Mouse (Mus musculus) liver, postnatal 0 days (tissue): Measurements from ENCODE around the gene Rnf222. TPM values are rescaled to one million over a fixed set of nuclear protein-coding genes. Genes with fewer than 3 reads are reported as not detected.

Experiments
- ATAC-seq: fragments of 200-750 bp; cut with Nextera tagmentation; 2 replicates; pipeline ENCODE4 v1.8.0; 2017; ENCODE audit warnings: mild to moderate bottlenecking, moderate library complexity
- DNase-seq: peaks from one replicate; pipeline ENCODE4 v3.0.0-alpha.2; 2016
- H3K27ac ChIP-seq: fragments of 300-500 bp; sonication (generic); 2 replicates; pipeline ENCODE4 v1.5.1; 2014; ENCODE audit warnings: antibody characterized with exemption, moderate library complexity, mild to moderate bottlenecking, low read depth
- H3K27me3 ChIP-seq: fragments of 300-500 bp; sonication (generic); 2 replicates; pipeline ENCODE4 v1.6.1; 2014; ENCODE audit warnings: low read length, control low read depth, mixed read lengths; ENCODE audit not compliant: insufficient read depth
- H3K36me3 ChIP-seq: fragments of 300-500 bp; sonication (generic); replicated peaks from 2 replicates; pipeline ENCODE4 v1.6.1; 2014; ENCODE audit warnings: mild to moderate bottlenecking, control low read depth, low read length, moderate library complexity, mixed read lengths; ENCODE audit not compliant: insufficient read depth
- H3K4me1 ChIP-seq: fragments of 300-500 bp; sonication (generic); 2 replicates; pipeline ENCODE4 v1.6.1; 2014; ENCODE audit warnings: antibody characterized with exemption, mild to moderate bottlenecking, control low read depth; ENCODE audit not compliant: insufficient read depth
- H3K4me2 ChIP-seq: fragments of 300-500 bp; sonication (generic); 2 replicates; pipeline ENCODE4 v1.6.1; 2014; ENCODE audit warnings: low read depth, mild to moderate bottlenecking, low read length, moderate library complexity, mixed read lengths
- H3K4me3 ChIP-seq: fragments of 300-500 bp; sonication (generic); 2 replicates; pipeline ENCODE4 v1.5.1; 2014; ENCODE audit warnings: low read depth, low read length
- H3K9ac ChIP-seq: fragments of 300-500 bp; sonication (generic); replicated peaks from 2 replicates; pipeline ENCODE4 v1.6.1; 2014; ENCODE audit warnings: mild to moderate bottlenecking, moderate library complexity
- H3K9me3 ChIP-seq: fragments of 300-500 bp; sonication (generic); 2 replicates; pipeline ENCODE4 v1.6.1; 2016; ENCODE audit warnings: mild to moderate bottlenecking, control low read depth, low read length, mixed read lengths
- CTCF ChIP-seq: sonication (generic); IDR thresholded peaks from 2 replicates; pipeline ENCODE4 v1.5.1; 2016; ENCODE audit warnings: antibody characterized with exemption, low read depth
- EP300 ChIP-seq: IDR thresholded peaks from 2 replicates; pipeline ENCODE4 v1.6.1; 2016; ENCODE audit warnings: antibody characterized with exemption, low read depth, mild to moderate bottlenecking
- WGBS: fragments of 180-500 bp; shearing (Covaris S2); extraction: QIAGEN DNeasy Blood & Tissue Kit; methylation state at CpG from one replicate; pipeline ENCODE4 v1.1.7; 2014; ENCODE audit not compliant: insufficient replicate concordance; 5-methylcytosine and 5-hydroxymethylcytosine counted together
- polyA plus RNA-seq: library from polyadenylated mRNA; unstranded; fragments of >200 nt; fragmentation: Nextera tagmentation; extraction: Ambion mirVana; gene quantifications from 2 replicates; pipeline ENCODE4 v1.2.1, GENCODE M21; 2015

The Rnf222 gene
- polyA plus RNA-seq, 1 experiment from 2014 or later = 0.07 TPM

- TF ChIP-seq CTCF (no peak), EP300 (no peak)
- Histone ChIP-seq H3K27me3 (no peaks in the 10 kb centered on the region), H3K9ac (no peak overlapping the region), H3K36me3 (peaks cover 23% of the 10 kb centered on the region), H3K4me2 (no peak overlapping the region), H3K4me1 (peaks cover 27% of the 10 kb centered on the region), H3K4me3 (no peak overlapping the region), H3K27ac (no peak overlapping the region), H3K9me3 (no peaks in the 10 kb centered on the region)
- DNase-seq (no peak), ATAC-seq (no peak)
- 74% methylated on average over 8 of the region's 8 CpGs for WGBS
These were observed 11.5 kb downstream of the Rnf222 start for GRCm38 (mm10) chr11:68899815-68900214.

- WGBS = 31% methylated on average over 31 of the region's 31 CpGs
- Histone ChIP-seq H3K4me2 (peak overlapping the region; percentile 78), H3K4me3 (peak overlapping the region; percentile 85), H3K9ac (peak overlapping the region; percentile 59), H3K27me3 (no peaks in the 10 kb centered on the region), H3K4me1 (peaks cover 27% of the 10 kb centered on the region), H3K27ac (no peak overlapping the region), H3K36me3 (peaks cover 32% of the 10 kb centered on the region), H3K9me3 (no peaks in the 10 kb centered on the region)
- DNase-seq (no peak), ATAC-seq (no peak)
- TF ChIP-seq CTCF (no peak), EP300 (no peak)
These were observed 12.4 kb downstream of the Rnf222 start for GRCm38 (mm10) chr11:68900519-68901350.

- H3K4me3 ChIP-seq = peak within 1 kb of the TSS; percentile 85
- peak within 1 kb of the TSS; percentile 92 for H3K27ac ChIP-seq
- DNase-seq = peak; percentile 98
- peak within 1 kb of the TSS; percentile 80 for H3K4me2 ChIP-seq
- H3K36me3 ChIP-seq = peaks cover 39% of the 10 kb centered on the region
- H3K9ac ChIP-seq = peak within 1 kb of the TSS; percentile 98
- TF ChIP-seq CTCF = peak; percentile 100
- TF ChIP-seq EP300 = peak; percentile 93
- peaks cover 25% of the 10 kb centered on the region for H3K4me1 ChIP-seq
- peak; percentile 91 for ATAC-seq
- under 1% methylated on average over 52 of the region's 52 CpGs for WGBS
- no peaks in the 10 kb centered on the region for H3K27me3 ChIP-seq
- no peaks in the 10 kb centered on the region for H3K9me3 ChIP-seq
These were observed 13.1 kb downstream of the Rnf222 start, which contains the start of gene Rpl26 for GRCm38 (mm10) chr11:68901351-68902046. Rpl26 (plus strand) TSS chr11:68901583.

GRCm38 (mm10) chr11:68902047-68902364, 13.7 kb downstream of the Rnf222 start:
- Histone ChIP-seq H3K9me3 (no peaks in the 10 kb centered on the region), H3K4me2 (peak overlapping the region; percentile 80), H3K36me3 (peaks cover 42% of the 10 kb centered on the region), H3K9ac (peak overlapping the region; percentile 98), H3K4me1 (peaks cover 25% of the 10 kb centered on the region), H3K4me3 (peak overlapping the region; percentile 85), H3K27ac (peak overlapping the region; percentile 92), H3K27me3 (no peaks in the 10 kb centered on the region)
- 0% methylated on average over 10 of the region's 10 CpGs for WGBS
- DNase-seq (no peak), ATAC-seq (0 out of 2 replicates have a peak, but pooled peaks have one; percentile 0)
- TF ChIP-seq EP300 = no peak
- no peak for TF ChIP-seq CTCF

DNA sequence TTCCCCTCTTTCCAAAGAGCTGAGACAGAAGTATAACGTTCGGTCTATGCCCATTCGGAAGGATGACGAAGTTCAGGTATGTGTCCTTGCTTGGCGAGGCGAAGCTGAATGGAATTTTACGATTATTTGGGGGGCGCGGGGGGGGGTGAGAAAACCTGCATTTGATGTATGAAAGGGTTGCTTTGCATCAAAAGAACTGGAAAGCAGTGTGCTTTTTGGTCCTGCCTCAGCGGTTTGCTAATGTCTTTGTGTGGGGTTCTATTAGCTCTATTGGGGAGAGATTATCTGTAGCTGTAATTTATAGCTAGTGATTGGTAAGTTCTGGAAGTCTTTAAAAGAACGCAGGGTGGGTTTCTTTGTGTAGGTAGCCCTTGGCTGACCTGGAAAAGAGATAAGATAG, 14.0 kb downstream of the Rnf222 start:
- peaks cover 45% of the 10 kb centered on the region for H3K36me3 ChIP-seq
- ATAC-seq (no peak), DNase-seq (no peak)
- peaks cover 25% of the 10 kb centered on the region for H3K4me1 ChIP-seq
- H3K4me2 ChIP-seq = peak overlapping the region; percentile 80
- H3K9me3 ChIP-seq = no peaks in the 10 kb centered on the region
- H3K27me3 ChIP-seq = no peaks in the 10 kb centered on the region
- WGBS = 5% methylated on average over 11 of the region's 11 CpGs
- peak overlapping the region; percentile 85 for H3K4me3 ChIP-seq
- H3K27ac ChIP-seq = no peak overlapping the region
- no peak for TF ChIP-seq CTCF
- no peak for TF ChIP-seq EP300
- H3K9ac ChIP-seq = peak overlapping the region; percentile 98

DNA sequence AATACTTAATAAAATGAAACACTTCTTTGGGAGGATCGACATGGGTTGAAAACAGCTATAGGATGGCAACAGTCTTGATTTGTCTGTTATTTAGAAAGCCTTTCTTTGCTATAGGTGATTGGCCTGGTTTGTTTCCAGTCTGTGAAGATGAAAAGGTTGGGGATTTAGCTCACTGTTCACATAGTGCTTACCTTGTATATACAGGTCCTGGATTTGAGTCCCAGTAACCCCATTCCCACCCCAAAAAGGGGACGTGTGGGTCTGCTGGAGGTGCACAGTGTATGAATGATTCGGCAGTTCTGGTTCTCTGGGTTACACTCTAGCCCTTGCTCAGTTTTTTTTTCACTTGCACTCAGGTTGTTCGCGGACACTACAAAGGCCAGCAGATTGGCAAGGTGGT, 14.5 kb downstream of the Rnf222 start:
- TF ChIP-seq CTCF (no peak), EP300 (no peak)
- Histone ChIP-seq H3K4me1 (peaks cover 23% of the 10 kb centered on the region), H3K4me2 (peak overlapping the region; percentile 80), H3K27me3 (no peaks in the 10 kb centered on the region), H3K4me3 (peak overlapping the region; percentile 85), H3K9ac (peak overlapping the region; percentile 98), H3K27ac (no peak overlapping the region), H3K36me3 (peaks cover 45% of the 10 kb centered on the region), H3K9me3 (no peaks in the 10 kb centered on the region)
- DNase-seq (no peak), ATAC-seq (no peak)
- WGBS = 70% methylated on average over 5 of the region's 5 CpGs
